Mouse (Mus musculus): ENCODE measurements around the gene Nenf. TPM values are rescaled to one million over a fixed set of nuclear protein-coding genes. Genes with fewer than 3 reads are reported as not detected.

Nenf gene
- polyA plus RNA-seq, 1 experiment from 2014 or later = 95.3 TPM

DNA sequence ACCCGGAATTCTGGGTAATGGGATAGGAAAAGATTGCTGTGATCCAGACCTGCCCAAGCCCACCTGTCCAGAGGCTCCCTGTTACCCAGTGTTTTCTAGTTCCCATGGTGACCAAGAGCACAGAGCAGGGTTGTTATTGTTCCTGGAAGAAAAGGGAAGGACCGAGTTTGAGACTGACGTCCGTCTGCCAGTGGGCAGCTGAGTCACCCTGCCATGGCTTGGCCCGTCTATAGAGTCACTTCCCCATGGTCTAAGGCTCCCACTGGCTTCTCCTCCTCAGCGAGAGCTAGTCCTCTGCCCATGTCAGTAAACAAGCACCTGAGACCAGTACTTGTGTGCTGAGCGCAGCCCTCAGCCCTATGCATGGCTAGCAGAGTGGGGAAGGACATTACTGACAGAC is 36.8 kb downstream of the Nenf start:
- no peak overlapping the region for H3K4me2 ChIP-seq (replicated peaks)
- WGBS = 76% methylated on average over 7 of the region's 7 CpGs
- no peak overlapping the region for H3K27ac ChIP-seq
- no peaks in the 10 kb centered on the region for H3K9me3 ChIP-seq
- no peaks in the 10 kb centered on the region for H3K4me1 ChIP-seq
- H3K4me3 ChIP-seq = no peak overlapping the region
- H3K27me3 ChIP-seq = no peaks in the 10 kb centered on the region
- no peak for ATAC-seq (ENCODE audit: insufficient number of reproducible peaks, insufficient read depth, low FRiP score, low TSS enrichment)
- H3K36me3 ChIP-seq = no peaks in the 10 kb centered on the region
- no peak overlapping the region for H3K9ac ChIP-seq

DNA sequence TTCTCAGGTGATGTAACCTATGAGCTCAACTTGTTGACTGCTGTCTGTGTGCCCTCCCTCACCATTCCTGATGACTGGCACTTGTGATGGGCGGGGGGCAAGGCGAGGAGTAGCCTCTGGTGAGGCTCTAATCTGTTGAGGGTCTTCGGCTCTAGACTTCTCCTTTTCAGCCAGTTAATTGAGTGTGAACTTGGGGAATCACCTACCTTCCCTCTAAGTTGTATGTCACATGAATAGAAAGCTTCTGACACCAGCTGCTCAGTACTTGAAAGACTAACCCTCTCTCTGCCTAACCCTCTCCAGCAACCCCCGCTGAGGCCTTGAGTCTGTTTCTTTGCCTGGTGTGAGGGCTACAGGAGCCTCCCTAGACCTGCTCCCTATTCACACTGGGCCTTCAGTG is 39.7 kb downstream of the Nenf start:
- Histone ChIP-seq H3K9ac (no peak overlapping the region), H3K4me3 (no peak overlapping the region)
- WGBS = 79% methylated on average over 4 of the region's 4 CpGs

DNA sequence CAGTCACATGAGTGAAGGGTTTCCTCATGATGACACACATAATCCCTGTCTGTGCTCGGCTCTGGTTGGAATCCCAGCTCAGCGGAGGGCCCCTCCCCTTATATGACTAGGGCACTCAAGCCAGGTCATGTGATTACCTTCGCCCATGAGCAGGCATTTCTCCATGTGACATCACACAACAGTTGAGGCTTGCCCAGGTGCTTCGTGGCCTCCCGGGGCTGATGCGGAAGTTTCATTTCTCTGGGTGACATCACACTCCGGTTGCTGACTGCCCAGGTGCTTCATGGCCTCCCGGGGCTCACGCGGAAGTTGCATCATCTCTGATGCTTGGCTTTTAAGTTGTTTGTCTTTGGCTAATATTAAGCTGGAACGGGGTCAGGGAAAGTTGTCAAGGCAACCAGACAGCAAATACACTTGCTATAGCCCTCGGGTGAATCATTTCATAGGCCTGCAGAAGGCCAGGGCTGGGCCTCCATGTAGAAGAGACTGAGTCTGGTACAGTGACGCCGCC is 40.4 kb downstream of the Nenf start:
- Histone ChIP-seq H3K4me2 (replicated peaks) (no peak overlapping the region), H3K27me3 (no peaks in the 10 kb centered on the region), H3K9me3 (no peaks in the 10 kb centered on the region), H3K4me1 (no peaks in the 10 kb centered on the region), H3K27ac (no peak overlapping the region), H3K4me3 (no peak overlapping the region), H3K9ac (no peak overlapping the region), H3K36me3 (no peaks in the 10 kb centered on the region)
- ATAC-seq (ENCODE audit: insufficient number of reproducible peaks, insufficient read depth, low FRiP score, low TSS enrichment) = no peak
- 79% methylated on average over 14 of the region's 14 CpGs for WGBS

More for the DNA sequence above, 39.7 kb downstream of the Nenf start:
- Histone ChIP-seq H3K36me3 (no peaks in the 10 kb centered on the region), H3K4me1 (no peaks in the 10 kb centered on the region), H3K4me2 (replicated peaks) (no peak overlapping the region), H3K27ac (no peak overlapping the region), H3K9me3 (no peaks in the 10 kb centered on the region), H3K27me3 (no peaks in the 10 kb centered on the region)
- ATAC-seq (ENCODE audit: insufficient number of reproducible peaks, insufficient read depth, low FRiP score, low TSS enrichment) = no peak

DNA sequence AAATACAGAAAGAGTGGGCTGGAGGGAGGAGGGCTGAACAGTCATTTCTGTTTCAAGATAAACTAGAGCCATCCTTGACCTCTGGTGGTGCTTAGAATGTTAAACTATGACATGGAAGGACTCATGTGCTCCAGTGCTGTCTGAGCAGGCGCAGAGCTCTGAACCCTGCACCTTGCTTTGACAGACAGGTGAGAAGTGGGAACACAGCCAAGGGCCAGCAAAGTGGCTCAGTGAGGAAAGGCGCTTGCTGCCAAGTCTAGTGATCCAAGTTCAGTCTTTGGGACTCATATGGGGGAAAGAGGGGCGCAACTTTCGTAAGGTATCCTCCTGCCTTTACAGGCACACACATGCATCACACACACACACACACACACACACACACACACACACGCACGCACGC is 41.8 kb downstream of the Nenf start:
- Histone ChIP-seq H3K27ac (no peak overlapping the region), H3K27me3 (no peaks in the 10 kb centered on the region), H3K36me3 (no peaks in the 10 kb centered on the region), H3K4me2 (replicated peaks) (no peak overlapping the region), H3K4me1 (no peaks in the 10 kb centered on the region), H3K9ac (no peak overlapping the region), H3K9me3 (no peaks in the 10 kb centered on the region), H3K4me3 (no peak overlapping the region)
- ATAC-seq (ENCODE audit: insufficient number of reproducible peaks, insufficient read depth, low FRiP score, low TSS enrichment) = no peak
- WGBS = 85% methylated on average over 7 of the region's 7 CpGs

DNA sequence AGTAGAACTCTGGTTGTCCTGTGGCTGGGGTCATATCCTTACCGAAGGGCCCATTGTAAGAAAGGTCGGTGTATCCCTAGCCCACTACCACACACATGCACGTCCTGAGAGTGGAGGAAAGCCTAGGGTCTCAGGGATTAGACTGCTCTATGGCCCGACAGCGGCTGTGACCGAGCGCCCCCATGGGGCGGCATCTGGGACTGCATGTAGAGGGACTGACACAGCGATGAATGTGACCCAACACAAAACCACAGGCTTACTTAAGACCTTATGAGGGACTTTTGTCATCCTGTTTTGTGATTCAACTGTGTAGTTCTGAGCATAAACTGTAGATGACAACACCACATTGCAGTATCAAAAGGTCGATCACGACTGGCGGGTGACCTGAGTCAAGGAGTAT is 42.5 kb downstream of the Nenf start:
- Histone ChIP-seq H3K27ac (no peak overlapping the region), H3K4me1 (no peaks in the 10 kb centered on the region), H3K9me3 (no peaks in the 10 kb centered on the region), H3K4me3 (no peak overlapping the region), H3K4me2 (replicated peaks) (0 out of 2 replicates have a peak overlapping the region, but pooled peaks have one; percentile 9), H3K36me3 (no peaks in the 10 kb centered on the region), H3K9ac (no peak overlapping the region), H3K27me3 (no peaks in the 10 kb centered on the region)
- WGBS = 5% methylated on average over 12 of the region's 12 CpGs
- 0 out of 2 replicates have a peak, but pooled peaks have one; percentile 61 for ATAC-seq (ENCODE audit: insufficient number of reproducible peaks, insufficient read depth, low FRiP score, low TSS enrichment)

DNA sequence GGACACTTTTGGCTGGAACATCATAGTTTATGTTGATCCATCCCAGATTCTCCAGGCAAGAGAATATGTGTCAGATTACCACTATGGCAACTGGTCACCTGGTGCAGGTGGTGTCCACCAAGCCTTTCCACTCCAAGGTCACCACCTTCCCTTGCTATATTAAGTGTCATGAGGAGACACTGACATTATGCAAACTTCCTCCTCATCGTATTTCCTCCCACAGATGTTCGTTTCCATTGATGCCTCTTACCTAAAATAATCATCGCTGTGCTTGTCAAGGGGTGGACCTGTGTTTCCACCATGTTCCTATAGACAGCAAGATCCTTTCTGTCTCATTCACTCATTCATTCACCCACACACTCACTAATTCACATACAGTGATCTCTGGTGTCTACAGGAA is 45.3 kb downstream of the Nenf start:
- WGBS = 88% methylated on average over 3 of the region's 3 CpGs
- H3K4me3 ChIP-seq = no peak overlapping the region
- H3K9me3 ChIP-seq = no peaks in the 10 kb centered on the region
- no peak overlapping the region for H3K27ac ChIP-seq
- no peaks in the 10 kb centered on the region for H3K27me3 ChIP-seq
- H3K36me3 ChIP-seq = no peaks in the 10 kb centered on the region
- H3K9ac ChIP-seq = no peak overlapping the region
- no peak overlapping the region for H3K4me2 ChIP-seq (replicated peaks)
- no peaks in the 10 kb centered on the region for H3K4me1 ChIP-seq
- ATAC-seq (ENCODE audit: insufficient number of reproducible peaks, insufficient read depth, low FRiP score, low TSS enrichment) = no peak

DNA sequence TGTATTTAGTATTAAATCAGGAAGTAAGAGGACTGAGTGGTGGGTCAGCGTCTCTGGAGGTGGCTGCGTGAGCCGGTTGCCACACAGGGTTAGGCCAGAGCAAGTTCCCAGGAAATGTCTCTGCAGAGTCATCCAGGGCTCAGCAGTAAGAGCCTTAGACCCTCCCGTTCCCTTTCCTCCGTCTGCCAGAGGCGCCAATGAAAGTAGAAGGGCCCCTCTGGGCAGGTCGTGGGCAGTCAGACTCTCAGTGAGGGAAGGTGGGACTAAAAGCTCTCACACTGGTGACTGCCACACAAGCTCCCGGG is 48.4 kb downstream of the Nenf start:
- ATAC-seq (ENCODE audit: insufficient number of reproducible peaks, insufficient read depth, low FRiP score, low TSS enrichment) = no peak
- Histone ChIP-seq H3K4me2 (replicated peaks) (no peak overlapping the region), H3K9ac (no peak overlapping the region), H3K4me3 (no peak overlapping the region), H3K27ac (no peak overlapping the region), H3K36me3 (no peaks in the 10 kb centered on the region), H3K9me3 (no peaks in the 10 kb centered on the region), H3K27me3 (no peaks in the 10 kb centered on the region), H3K4me1 (0 out of 2 replicates have a peak, but pooled peaks cover 4% of the 10 kb centered on the region)
- WGBS = 59% methylated on average over 8 of the region's 8 CpGs

DNA sequence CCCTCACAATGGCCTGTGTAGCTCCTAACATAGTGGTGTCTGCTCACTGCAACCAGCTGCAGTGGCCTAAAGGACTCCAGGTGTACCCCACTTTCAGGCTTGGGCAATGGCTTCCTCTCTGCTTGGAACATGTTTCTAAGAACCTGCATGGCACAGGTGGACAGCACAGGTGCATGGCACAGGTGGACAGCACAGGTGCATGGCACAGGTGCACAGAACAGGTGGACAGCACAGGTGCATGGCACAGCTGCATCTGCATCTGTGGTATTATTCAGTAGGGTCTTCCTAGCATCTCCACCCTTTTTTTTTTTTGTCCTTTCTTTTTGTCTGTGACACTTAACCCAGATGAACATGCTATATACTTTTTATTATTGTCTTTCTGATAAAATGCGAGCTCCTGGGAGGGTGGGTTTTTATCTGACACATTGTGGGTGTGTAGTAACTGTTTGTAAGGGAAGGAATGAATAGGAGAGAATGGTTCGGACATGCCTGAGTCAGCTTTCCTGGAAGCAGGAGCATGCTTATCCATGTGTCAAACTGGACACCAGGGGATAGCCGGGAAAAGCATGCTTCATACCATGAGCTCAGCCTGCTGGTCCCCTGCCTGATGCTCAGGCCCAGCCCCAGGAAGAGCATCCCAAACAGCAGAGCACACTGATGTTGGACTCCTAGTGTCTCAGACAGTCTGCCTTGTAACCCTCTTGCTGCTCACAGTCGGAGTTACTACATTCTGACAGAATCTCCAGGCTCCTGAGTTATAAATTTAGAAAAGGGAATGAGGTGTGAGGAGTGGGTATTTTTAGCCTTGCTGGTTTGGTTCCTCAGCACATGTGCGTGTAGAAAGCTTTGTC is 49.0 kb downstream of the Nenf start:
- no peak for ATAC-seq (ENCODE audit: insufficient number of reproducible peaks, insufficient read depth, low FRiP score, low TSS enrichment)
- Histone ChIP-seq H3K27me3 (no peaks in the 10 kb centered on the region), H3K9ac (no peak overlapping the region), H3K4me2 (replicated peaks) (no peak overlapping the region), H3K27ac (no peak overlapping the region), H3K36me3 (no peaks in the 10 kb centered on the region), H3K4me1 (0 out of 2 replicates have a peak, but pooled peaks cover 4% of the 10 kb centered on the region), H3K9me3 (no peaks in the 10 kb centered on the region), H3K4me3 (no peak overlapping the region)
- 77% methylated on average over 5 of the region's 5 CpGs for WGBS

DNA sequence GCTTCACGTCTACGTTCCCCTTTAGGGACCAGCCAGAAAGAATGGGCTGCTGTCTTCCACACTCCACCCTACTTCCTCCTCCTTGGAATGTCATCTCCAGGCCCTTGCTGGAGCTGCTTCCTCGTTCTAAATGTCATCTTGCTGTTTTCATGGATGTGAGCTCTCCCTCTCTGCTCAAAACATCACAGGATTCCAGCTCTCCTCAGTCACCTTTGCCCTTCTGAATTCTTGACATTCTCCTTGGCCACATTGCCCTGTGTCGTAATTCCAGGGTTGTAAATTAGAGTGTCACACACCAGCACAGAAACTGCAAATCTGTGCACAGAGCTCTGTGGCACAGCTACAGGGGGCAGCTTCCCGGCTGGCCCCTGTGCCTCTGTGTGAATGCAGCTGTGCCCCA is 50.1 kb downstream of the Nenf start:
- ATAC-seq (ENCODE audit: insufficient number of reproducible peaks, insufficient read depth, low FRiP score, low TSS enrichment) = no peak; the same call in 1 of the 2 replicates
- H3K9ac ChIP-seq = no peak overlapping the region

DNA sequence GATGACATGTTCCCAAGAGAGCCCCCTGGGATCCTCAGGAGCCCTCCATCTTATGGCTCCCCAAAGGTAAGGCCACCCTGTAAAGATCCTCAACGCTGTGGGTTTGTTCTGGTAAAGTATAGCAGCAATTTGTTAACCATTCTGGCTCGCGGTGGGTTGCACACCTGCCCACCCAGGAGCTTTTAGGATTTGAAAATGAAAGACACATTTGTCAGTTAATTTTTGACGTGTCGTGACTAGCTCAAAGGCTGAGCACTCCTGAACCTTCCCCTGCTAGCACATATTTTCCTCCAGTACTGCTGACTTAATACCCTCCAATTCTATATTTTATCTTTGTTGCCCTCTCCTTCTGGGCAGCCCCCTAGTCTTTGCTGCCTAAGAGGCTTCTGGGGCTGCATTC is 50.8 kb downstream of the Nenf start:
- no peak overlapping the region for H3K4me3 ChIP-seq
- H3K4me2 ChIP-seq (replicated peaks) = no peak overlapping the region
- no peaks in the 10 kb centered on the region for H3K36me3 ChIP-seq
- no peaks in the 10 kb centered on the region for H3K27me3 ChIP-seq
- ATAC-seq (ENCODE audit: insufficient number of reproducible peaks, insufficient read depth, low FRiP score, low TSS enrichment) = no peak
- WGBS = 74% methylated on average over 5 of the region's 5 CpGs
- peaks cover 5% of the 10 kb centered on the region for H3K4me1 ChIP-seq
- H3K9me3 ChIP-seq = no peaks in the 10 kb centered on the region
- no peak overlapping the region for H3K9ac ChIP-seq
- no peak overlapping the region for H3K27ac ChIP-seq

More for the DNA sequence above, 50.1 kb downstream of the Nenf start:
- 20% methylated on average over 5 of the region's 5 CpGs for WGBS
- Histone ChIP-seq H3K4me1 (0 out of 2 replicates have a peak, but pooled peaks cover 4% of the 10 kb centered on the region), H3K27ac (no peak overlapping the region), H3K4me2 (replicated peaks) (no peak overlapping the region), H3K36me3 (no peaks in the 10 kb centered on the region), H3K9me3 (no peaks in the 10 kb centered on the region), H3K4me3 (no peak overlapping the region), H3K27me3 (no peaks in the 10 kb centered on the region)

DNA sequence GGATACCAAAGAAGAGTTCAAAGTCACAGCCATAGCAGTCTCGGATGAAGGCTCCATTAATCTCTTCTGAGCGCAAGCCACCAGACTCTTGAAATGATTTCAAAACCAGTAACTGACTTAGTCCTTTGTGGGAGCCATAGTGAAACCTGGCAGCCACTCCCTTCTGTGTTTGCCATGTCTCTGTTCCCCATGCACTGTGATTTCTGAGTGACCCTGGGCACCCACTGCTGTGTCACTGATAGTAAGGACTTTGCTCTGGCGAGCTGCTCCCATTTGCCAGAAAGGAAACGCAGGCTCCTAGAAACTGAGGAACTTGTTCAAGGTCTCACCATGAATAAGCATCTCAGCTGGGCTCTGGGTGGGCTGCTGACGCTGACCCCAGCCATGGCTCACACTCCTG is 54.5 kb downstream of the Nenf start:
- ATAC-seq (ENCODE audit: insufficient number of reproducible peaks, insufficient read depth, low FRiP score, low TSS enrichment) = no peak
- H3K4me2 ChIP-seq (replicated peaks) = no peak overlapping the region
- no peaks in the 10 kb centered on the region for H3K36me3 ChIP-seq
- no peak overlapping the region for H3K9ac ChIP-seq
- no peaks in the 10 kb centered on the region for H3K27me3 ChIP-seq
- no peak overlapping the region for H3K4me3 ChIP-seq
- no peak overlapping the region for H3K27ac ChIP-seq
- peaks cover 9% of the 10 kb centered on the region for H3K4me1 ChIP-seq
- 92% methylated on average over 5 of the region's 5 CpGs for WGBS
- H3K9me3 ChIP-seq = no peaks in the 10 kb centered on the region

DNA sequence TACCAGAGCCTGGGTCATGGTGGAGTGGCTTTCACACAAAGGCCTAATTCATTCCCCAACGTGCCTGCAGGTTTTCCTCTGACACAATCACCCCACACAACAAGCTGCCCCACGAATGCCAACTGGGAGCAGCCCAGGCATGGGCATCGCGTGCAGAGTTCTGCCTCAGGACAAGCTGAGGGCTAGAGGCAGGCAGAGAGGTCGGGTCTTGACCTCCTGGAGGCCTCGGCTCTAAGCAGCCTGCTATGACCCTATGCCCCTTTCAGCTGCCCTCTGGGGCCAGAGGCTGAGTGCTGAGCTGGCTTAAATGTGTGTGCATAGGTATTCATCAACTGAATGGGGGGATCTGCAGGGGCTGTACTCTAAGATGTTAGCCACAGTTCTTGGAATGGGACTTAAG is 56.1 kb downstream of the Nenf start:
- no peaks in the 10 kb centered on the region for H3K36me3 ChIP-seq
- ATAC-seq (ENCODE audit: insufficient number of reproducible peaks, insufficient read depth, low FRiP score, low TSS enrichment) = no peak
- H3K4me3 ChIP-seq = no peak overlapping the region
- peaks cover 9% of the 10 kb centered on the region for H3K4me1 ChIP-seq
- H3K27ac ChIP-seq = no peak overlapping the region
- no peak overlapping the region for H3K9ac ChIP-seq
- WGBS = 11% methylated on average over 6 of the region's 6 CpGs
- no peak overlapping the region for H3K4me2 ChIP-seq (replicated peaks)
- H3K9me3 ChIP-seq = no peaks in the 10 kb centered on the region
- no peaks in the 10 kb centered on the region for H3K27me3 ChIP-seq

Data from embryonic facial prominence, embryonic 12.5 days (tissue).